Mouse (Mus musculus): ENCODE data around the gene Pan2. TPM values are rescaled to one million over a fixed set of nuclear protein-coding genes. Genes with fewer than 3 reads are reported as not detected.
"Not testable (repeated sequence)": the region's sequence is repeated elsewhere in the genome, so short reads cannot be mapped to it uniquely, and the experiment has no call there.

Gene Pan2
- polyA plus RNA-seq, 1 experiment from 2014 or later: 10.2 TPM

DNA sequence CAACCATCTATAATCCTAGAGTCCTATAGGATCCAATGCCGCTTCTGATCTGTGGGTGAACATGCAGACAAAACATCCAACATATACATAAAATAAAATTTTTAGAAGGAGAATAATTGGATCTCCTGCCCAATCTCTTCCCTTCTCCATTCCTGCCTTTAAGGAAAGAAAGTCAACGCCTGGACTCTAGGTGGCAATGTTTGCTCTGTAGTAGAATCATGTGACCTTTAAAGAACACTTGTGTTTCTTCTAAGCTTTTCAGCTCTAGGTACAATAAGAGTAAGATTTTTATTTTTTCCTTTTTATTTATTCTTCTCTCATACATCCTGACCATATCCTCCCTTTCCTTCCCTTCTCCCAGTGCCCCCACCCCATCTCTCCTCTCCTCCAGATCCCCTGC lies 31.3 kb upstream of the Pan2 start:
- H3K27me3 ChIP-seq (ENCODE audit: insufficient read depth, low read length): no peaks in the 10 kb centered on the region
- TF ChIP-seq EP300 (IDR thresholded peaks at IDR 0.05; ENCODE audit: low read depth): no peak
- peak; percentile 57 for TF ChIP-seq CTCF (IDR thresholded peaks at IDR 0.05; ENCODE audit: low read depth)
- peaks cover 16% of the 10 kb centered on the region for H3K4me1 ChIP-seq (ENCODE audit: insufficient read depth)
- H3K27ac ChIP-seq (ENCODE audit: low read depth): no peak overlapping the region
- peak overlapping the region; percentile 36; the same call in 1 of the 2 replicates for H3K9ac ChIP-seq (replicated peaks)
- H3K9me3 ChIP-seq (ENCODE audit: low read length): no peaks in the 10 kb centered on the region
- no peak for ATAC-seq
- H3K4me2 ChIP-seq (ENCODE audit: low read depth, low read length): peak overlapping the region; percentile 68
- DNase-seq: no peak
- peaks cover 7% of the 10 kb centered on the region for H3K36me3 ChIP-seq (replicated peaks; ENCODE audit: insufficient read depth, low read length)
- peak overlapping the region; percentile 83; the same call in 1 of the 2 replicates for H3K4me3 ChIP-seq (ENCODE audit: low read depth, low read length)
- 56% methylated on average over 2 of the region's 2 CpGs for WGBS (ENCODE audit: insufficient replicate concordance)

DNA sequence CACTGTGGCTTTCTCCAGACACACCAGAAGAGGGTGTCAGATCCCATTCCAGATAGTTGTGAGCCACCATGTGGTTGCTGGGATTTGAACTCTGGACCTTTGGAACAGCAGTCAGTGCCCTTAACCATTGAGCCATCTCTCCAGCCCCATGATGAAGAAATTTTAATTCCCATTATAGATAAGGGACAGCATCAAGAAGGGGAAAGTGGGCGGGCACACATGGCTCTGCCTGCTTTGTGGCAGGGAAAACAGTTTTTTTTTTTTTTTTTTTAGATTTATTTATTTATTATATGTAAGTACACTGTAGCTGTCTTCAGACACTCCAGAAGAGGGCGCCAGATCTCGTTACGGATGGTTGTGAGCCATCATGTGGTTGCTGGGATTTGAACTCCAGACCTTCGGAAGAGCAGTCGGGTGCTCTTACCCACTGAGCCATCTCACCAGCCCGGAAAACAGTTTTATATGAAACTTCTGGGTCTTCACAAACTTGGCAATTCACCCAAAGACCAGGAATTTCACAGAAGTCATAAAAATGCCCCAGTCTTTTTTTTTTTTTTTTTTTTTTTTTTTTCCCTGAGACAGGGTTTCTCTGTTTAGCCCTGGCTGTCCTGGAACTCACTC lies 30.2 kb upstream of the Pan2 start:
- H3K4me2 ChIP-seq (ENCODE audit: low read depth, low read length); H3K4me3 ChIP-seq (ENCODE audit: low read depth, low read length); H3K9ac ChIP-seq (replicated peaks); H3K9me3 ChIP-seq (ENCODE audit: low read length); H3K27me3 ChIP-seq (ENCODE audit: insufficient read depth, low read length); ATAC-seq; H3K27ac ChIP-seq (ENCODE audit: low read depth); DNase-seq: not testable (repeated sequence)
- Histone ChIP-seq H3K36me3 (replicated peaks; ENCODE audit: insufficient read depth, low read length) (peaks cover 16% of the 10 kb centered on the region), H3K4me1 (ENCODE audit: insufficient read depth) (peaks cover 16% of the 10 kb centered on the region)
- 95% methylated on average over 4 of the region's 7 CpGs for WGBS (ENCODE audit: insufficient replicate concordance)

DNA sequence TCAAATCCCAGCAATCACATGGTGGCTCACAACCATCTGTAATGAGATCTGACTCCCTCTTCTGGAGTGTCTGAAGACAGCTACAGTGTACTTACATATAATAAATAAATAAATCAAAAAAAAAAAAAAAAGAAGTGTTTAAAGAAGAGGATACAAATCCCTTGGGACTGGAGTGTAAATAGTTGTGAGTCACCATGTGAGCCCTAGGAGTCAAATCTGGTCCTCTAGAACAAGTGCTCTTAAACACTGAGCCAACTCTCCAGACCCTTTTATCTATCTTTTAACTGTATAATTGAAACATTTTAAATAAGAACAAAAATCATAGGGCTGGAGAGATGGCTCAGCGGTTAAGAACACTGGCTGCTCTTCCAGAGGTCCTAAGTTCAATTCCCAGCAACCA lies 27.8 kb upstream of the Pan2 start:
- Histone ChIP-seq H3K4me1 (ENCODE audit: insufficient read depth) (peaks cover 10% of the 10 kb centered on the region), H3K36me3 (replicated peaks; ENCODE audit: insufficient read depth, low read length) (peaks cover 39% of the 10 kb centered on the region)
- not testable (repeated sequence) for H3K9ac ChIP-seq (replicated peaks); H3K27me3 ChIP-seq (ENCODE audit: insufficient read depth, low read length); H3K4me3 ChIP-seq (ENCODE audit: low read depth, low read length); H3K27ac ChIP-seq (ENCODE audit: low read depth); H3K4me2 ChIP-seq (ENCODE audit: low read depth, low read length); ATAC-seq; H3K9me3 ChIP-seq (ENCODE audit: low read length); DNase-seq
- 93% methylated on average over 1 of the region's 1 CpGs for WGBS (ENCODE audit: insufficient replicate concordance)

DNA sequence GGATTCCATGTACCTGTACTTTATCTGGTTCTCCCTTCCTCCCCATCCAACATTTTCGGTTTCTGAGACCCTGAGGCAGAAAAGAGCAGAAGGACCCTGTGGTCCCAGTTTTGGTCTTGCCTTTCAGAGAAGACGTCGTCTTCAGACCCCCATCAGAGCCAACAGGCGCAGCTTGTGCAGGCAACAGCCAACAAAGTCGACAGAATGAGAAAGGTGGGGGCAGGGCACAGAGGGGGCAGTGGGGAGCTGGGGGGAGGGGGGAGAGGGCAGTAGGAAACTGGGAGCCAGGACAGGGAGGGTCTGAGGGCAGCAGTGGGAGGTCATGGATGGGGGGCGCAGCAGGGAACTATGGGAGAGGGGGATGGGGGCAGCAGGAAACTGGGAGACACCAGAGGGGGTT lies 25.0 kb upstream of the Pan2 start:
- Histone ChIP-seq H3K27ac (ENCODE audit: low read depth) (no peak overlapping the region), H3K4me2 (ENCODE audit: low read depth, low read length) (no peak overlapping the region), H3K27me3 (ENCODE audit: insufficient read depth, low read length) (no peaks in the 10 kb centered on the region), H3K4me3 (ENCODE audit: low read depth, low read length) (no peak overlapping the region), H3K9me3 (ENCODE audit: low read length) (no peaks in the 10 kb centered on the region), H3K36me3 (replicated peaks; ENCODE audit: insufficient read depth, low read length) (peaks cover 64% of the 10 kb centered on the region), H3K9ac (replicated peaks) (no peak overlapping the region), H3K4me1 (ENCODE audit: insufficient read depth) (no peaks in the 10 kb centered on the region)
- WGBS (ENCODE audit: insufficient replicate concordance): 73% methylated on average over 6 of the region's 6 CpGs
- TF ChIP-seq EP300 (IDR thresholded peaks at IDR 0.05; ENCODE audit: low read depth) (no peak), CTCF (IDR thresholded peaks at IDR 0.05; ENCODE audit: low read depth) (no peak)
- ATAC-seq: no peak
- DNase-seq: no peak

DNA sequence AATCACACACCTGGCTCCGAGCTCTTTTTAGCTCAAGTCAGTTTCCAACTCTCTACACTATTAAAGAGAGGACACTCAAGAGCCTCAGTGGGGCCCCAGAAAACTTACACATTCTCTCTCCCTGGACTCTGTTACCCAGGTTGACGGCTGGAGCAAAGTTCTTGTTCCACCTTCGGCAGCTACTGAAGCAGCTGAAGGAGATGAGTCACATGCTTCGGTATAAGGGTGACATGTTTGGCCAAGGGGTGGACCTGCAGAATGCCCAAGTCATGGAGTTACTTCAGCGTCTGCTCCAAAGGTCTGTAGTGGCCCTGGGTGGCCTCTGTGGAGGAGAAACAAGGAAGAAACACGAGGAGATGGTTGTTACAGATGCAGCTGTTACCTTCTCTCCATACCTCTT lies 22.2 kb upstream of the Pan2 start:
- Histone ChIP-seq H3K4me1 (ENCODE audit: insufficient read depth) (no peaks in the 10 kb centered on the region), H3K36me3 (replicated peaks; ENCODE audit: insufficient read depth, low read length) (peaks cover 91% of the 10 kb centered on the region), H3K9ac (replicated peaks) (no peak overlapping the region), H3K9me3 (ENCODE audit: low read length) (no peaks in the 10 kb centered on the region), H3K4me2 (ENCODE audit: low read depth, low read length) (no peak overlapping the region), H3K27ac (ENCODE audit: low read depth) (no peak overlapping the region), H3K27me3 (ENCODE audit: insufficient read depth, low read length) (no peaks in the 10 kb centered on the region), H3K4me3 (ENCODE audit: low read depth, low read length) (no peak overlapping the region)
- DNase-seq (no peak), ATAC-seq (no peak)
- WGBS (ENCODE audit: insufficient replicate concordance): 84% methylated on average over 6 of the region's 6 CpGs
- no peak for TF ChIP-seq CTCF (IDR thresholded peaks at IDR 0.05; ENCODE audit: low read depth)
- TF ChIP-seq EP300 (IDR thresholded peaks at IDR 0.05; ENCODE audit: low read depth): no peak

DNA sequence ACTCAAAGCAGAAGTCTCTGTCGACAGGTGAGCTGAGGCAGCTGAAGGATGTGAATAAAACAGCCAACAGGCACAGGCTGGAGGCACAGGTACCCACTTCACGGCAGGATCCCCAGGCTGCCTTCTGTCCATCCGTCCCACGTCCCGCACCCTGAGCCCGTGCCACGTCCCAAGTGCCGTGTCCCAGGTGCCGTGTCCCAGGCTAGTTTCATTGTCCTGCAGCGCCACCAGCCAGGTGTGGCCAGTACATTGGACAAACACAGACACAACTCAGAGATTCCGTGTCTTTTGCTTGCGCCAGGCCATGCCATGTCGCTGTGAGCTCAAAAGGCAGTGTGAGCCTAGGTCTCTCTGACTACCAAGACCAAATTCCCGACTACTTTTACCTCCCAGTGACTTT lies 21.5 kb upstream of the Pan2 start:
- TF ChIP-seq EP300 (IDR thresholded peaks at IDR 0.05; ENCODE audit: low read depth): no peak
- TF ChIP-seq CTCF (IDR thresholded peaks at IDR 0.05; ENCODE audit: low read depth): no peak
- Histone ChIP-seq H3K36me3 (replicated peaks; ENCODE audit: insufficient read depth, low read length) (peaks cover 93% of the 10 kb centered on the region), H3K4me1 (ENCODE audit: insufficient read depth) (no peaks in the 10 kb centered on the region), H3K9ac (replicated peaks) (no peak overlapping the region), H3K4me2 (ENCODE audit: low read depth, low read length) (no peak overlapping the region), H3K4me3 (ENCODE audit: low read depth, low read length) (no peak overlapping the region), H3K27ac (ENCODE audit: low read depth) (no peak overlapping the region), H3K27me3 (ENCODE audit: insufficient read depth, low read length) (no peaks in the 10 kb centered on the region), H3K9me3 (ENCODE audit: low read length) (no peaks in the 10 kb centered on the region)
- WGBS (ENCODE audit: insufficient replicate concordance): 93% methylated on average over 14 of the region's 14 CpGs
- no peak for DNase-seq
- no peak for ATAC-seq
